Mouse (Mus musculus): Measurements from ENCODE around the gene Ephb4. TPM values are rescaled to one million over a fixed set of nuclear protein-coding genes. Genes with fewer than 3 reads are reported as not detected.

The Ephb4 gene
- polyA plus RNA-seq, 1 experiment: 5.0 TPM

DNA sequence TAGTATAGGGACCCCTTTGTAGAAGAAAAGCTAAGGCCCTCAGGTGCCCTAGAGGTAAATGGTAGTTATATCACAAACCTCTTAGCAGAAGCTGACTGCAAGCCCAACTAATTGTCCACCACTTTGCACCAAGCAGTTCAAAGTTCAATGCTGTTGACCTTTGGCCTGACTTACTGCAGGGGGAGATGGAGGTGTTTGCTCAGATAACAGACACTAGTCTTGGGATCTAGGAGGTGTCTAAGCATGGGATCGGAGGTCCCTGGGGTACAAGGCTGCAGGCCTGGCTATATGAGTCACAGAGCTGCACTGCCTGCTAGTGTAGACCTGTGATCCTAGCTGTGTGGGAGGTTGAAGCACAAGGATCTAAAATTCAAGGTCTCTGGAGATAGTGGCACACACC, 31.3 kb upstream of the Ephb4 start:
- peaks cover 4% of the 10 kb centered on the region for H3K4me1 ChIP-seq (ENCODE audit: control insufficient read depth, insufficient read depth, low read length)
- TF ChIP-seq POLR2A (IDR thresholded peaks at IDR 0.05; ENCODE audit: borderline replicate concordance, insufficient read depth, low read length): no peak
- no peak for TF ChIP-seq CTCF (IDR thresholded peaks at IDR 0.05; ENCODE audit: borderline replicate concordance, insufficient read depth, low read depth, low read length)
- WGBS: 95% methylated on average over 1 of the region's 1 CpGs
- no peaks in the 10 kb centered on the region; the same call in 1 of the 2 replicates for H3K27me3 ChIP-seq (ENCODE audit: control insufficient read depth, insufficient read depth, low read length)
- no peak overlapping the region for H3K27ac ChIP-seq (ENCODE audit: insufficient read depth, low read length)
- no peak for DNase-seq
- no peak overlapping the region for H3K4me3 ChIP-seq (replicated peaks; ENCODE audit: insufficient read depth, low read depth, low read length)

DNA sequence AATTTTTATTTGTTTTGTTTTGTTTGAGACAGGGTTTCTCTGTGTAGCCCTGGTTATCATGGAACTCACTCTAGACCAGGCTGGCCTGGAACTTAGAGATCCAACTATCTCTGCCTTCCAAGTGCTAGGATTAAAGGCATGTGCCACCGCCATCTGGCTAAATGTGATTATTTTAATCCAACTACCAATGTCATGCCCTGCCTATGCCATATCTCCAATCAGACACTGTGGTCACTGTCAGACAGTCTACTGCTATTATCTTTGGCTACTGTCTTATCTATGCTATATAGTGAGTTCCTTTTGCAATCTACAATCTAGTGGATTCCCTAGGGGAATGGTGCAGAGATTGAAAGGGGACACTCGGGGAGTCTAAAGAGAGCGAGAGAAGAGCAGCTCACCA, 28.9 kb upstream of the Ephb4 start:
- H3K27me3 ChIP-seq (ENCODE audit: control insufficient read depth, insufficient read depth, low read length): no peaks in the 10 kb centered on the region; the same call in 1 of the 2 replicates
- DNase-seq: no peak
- TF ChIP-seq POLR2A (IDR thresholded peaks at IDR 0.05; ENCODE audit: borderline replicate concordance, insufficient read depth, low read length) (no peak), CTCF (IDR thresholded peaks at IDR 0.05; ENCODE audit: borderline replicate concordance, insufficient read depth, low read depth, low read length) (no peak)
- WGBS: 89% methylated on average over 3 of the region's 3 CpGs
- no peak overlapping the region for H3K27ac ChIP-seq (ENCODE audit: insufficient read depth, low read length)
- no peak overlapping the region for H3K4me3 ChIP-seq (replicated peaks; ENCODE audit: insufficient read depth, low read depth, low read length)
- peaks cover 4% of the 10 kb centered on the region for H3K4me1 ChIP-seq (ENCODE audit: control insufficient read depth, insufficient read depth, low read length)

DNA sequence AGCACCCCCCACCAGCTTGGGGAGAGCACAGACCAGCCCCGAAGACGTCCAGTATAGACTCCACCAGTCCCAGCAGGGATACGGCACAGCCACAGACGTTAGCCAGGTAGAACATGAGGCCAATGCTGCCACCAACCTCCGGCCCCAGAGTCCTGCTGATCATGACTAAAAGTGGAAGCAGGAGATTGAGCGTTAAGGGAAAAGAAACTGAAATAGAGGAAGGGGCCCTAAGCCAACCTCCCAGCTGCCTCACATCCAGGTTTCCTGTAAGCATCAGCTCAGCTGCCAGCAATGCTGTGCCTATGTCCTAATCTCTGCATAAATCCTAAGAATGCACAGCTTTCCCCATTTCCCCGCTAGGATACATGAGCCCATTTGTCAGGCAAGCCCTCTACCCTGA, 19.0 kb upstream of the Ephb4 start:
- DNase-seq: no peak
- Histone ChIP-seq H3K4me1 (ENCODE audit: control insufficient read depth, insufficient read depth, low read length) (no peaks in the 10 kb centered on the region), H3K27me3 (ENCODE audit: control insufficient read depth, insufficient read depth, low read length) (no peaks in the 10 kb centered on the region), H3K4me3 (replicated peaks; ENCODE audit: insufficient read depth, low read depth, low read length) (no peak overlapping the region), H3K27ac (ENCODE audit: insufficient read depth, low read length) (no peak overlapping the region)
- WGBS: 76% methylated on average over 7 of the region's 7 CpGs
- TF ChIP-seq POLR2A (IDR thresholded peaks at IDR 0.05; ENCODE audit: borderline replicate concordance, insufficient read depth, low read length) (no peak), CTCF (IDR thresholded peaks at IDR 0.05; ENCODE audit: borderline replicate concordance, insufficient read depth, low read depth, low read length) (no peak)

DNA sequence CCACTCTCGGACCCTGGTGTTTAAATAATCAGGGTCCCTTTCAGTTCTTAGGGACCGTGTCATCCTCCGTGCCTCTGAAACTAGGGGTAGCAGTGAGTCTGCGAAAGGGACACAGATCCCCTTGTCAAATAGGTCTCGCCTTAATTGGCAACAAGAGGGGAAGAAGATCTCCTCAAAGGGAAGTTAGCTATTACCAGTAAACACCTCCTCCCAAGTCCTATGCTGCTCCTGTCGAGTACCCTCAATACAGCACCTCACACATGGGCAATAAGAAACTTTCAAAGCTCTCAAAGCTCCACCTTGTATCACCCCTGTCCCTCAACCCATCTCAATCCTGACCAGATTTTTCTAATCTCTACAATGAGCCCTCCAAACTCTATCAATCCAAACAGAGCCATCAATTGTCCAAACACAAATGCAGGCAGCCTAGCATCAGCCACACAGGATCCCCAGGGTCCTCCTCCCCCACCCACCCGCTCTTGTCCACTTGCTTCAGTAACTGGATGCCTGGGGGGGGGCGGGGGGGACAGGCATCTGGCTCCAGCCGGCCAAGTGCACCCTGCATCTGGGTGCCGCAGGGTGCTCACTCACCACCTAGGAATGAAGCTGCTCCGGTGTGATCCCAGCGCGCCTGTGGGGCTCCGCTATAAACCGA, 16.9 kb upstream of the Ephb4 start:
- TF ChIP-seq CTCF (IDR thresholded peaks at IDR 0.05; ENCODE audit: borderline replicate concordance, insufficient read depth, low read depth, low read length) (no peak), POLR2A (IDR thresholded peaks at IDR 0.05; ENCODE audit: borderline replicate concordance, insufficient read depth, low read length) (no peak)
- no peaks in the 10 kb centered on the region for H3K27me3 ChIP-seq (ENCODE audit: control insufficient read depth, insufficient read depth, low read length)
- H3K4me1 ChIP-seq (ENCODE audit: control insufficient read depth, insufficient read depth, low read length): 0 out of 2 replicates have a peak, but pooled peaks cover 3% of the 10 kb centered on the region
- 15% methylated on average over 15 of the region's 15 CpGs for WGBS
- no peak for DNase-seq
- H3K4me3 ChIP-seq (replicated peaks; ENCODE audit: insufficient read depth, low read depth, low read length): peak overlapping the region; percentile 71
- no peak overlapping the region; the same call in 1 of the 2 replicates for H3K27ac ChIP-seq (ENCODE audit: insufficient read depth, low read length)

DNA sequence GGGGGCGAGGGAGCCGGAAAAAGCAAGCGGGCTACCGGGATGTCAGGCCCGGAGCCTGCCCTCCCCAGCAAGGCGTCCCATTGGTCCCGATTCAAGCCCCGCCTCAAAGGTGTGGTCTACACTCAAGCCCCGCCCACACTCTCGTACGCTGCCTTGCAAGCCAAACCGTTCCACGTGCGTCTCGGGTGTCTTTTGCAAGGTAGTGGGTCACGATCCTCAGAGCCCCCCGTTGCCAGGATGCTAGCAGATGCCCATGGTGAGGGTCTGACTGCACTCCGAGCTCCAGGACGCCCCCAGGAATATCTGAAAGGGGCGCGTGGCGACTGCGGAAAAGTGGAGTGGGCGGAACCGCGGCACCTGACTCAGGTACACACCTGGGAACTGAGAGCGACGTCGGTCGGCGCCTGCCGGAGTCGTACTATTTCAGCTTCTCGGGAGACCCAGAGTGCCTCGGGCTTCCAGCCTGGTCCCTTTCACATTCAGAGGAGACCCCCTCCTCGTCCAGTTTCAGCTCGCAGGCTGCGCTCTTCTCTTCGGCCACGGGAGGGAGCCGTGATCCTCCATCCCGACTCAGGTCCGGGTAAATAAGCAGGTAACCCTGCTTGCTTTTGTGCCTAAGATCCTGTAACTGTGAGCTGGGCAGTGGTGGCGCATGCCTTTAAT, 16.3 kb upstream of the Ephb4 start, which contains the start of gene Slc12a9:
TSS of gene Slc12a9 (minus strand) at position 86 of the 663 bp plus-strand sequence.
- Histone ChIP-seq H3K27me3 (ENCODE audit: control insufficient read depth, insufficient read depth, low read length) (no peaks in the 10 kb centered on the region), H3K4me1 (ENCODE audit: control insufficient read depth, insufficient read depth, low read length) (0 out of 2 replicates have a peak, but pooled peaks cover 3% of the 10 kb centered on the region), H3K4me3 (replicated peaks; ENCODE audit: insufficient read depth, low read depth, low read length) (peak within 1 kb of the TSS; percentile 71), H3K27ac (ENCODE audit: insufficient read depth, low read length) (no peak within 1 kb of the TSS; the same call in 1 of the 2 replicates)
- DNase-seq: peak; percentile 90 to 96
- TF ChIP-seq POLR2A (IDR thresholded peaks at IDR 0.05; ENCODE audit: borderline replicate concordance, insufficient read depth, low read length) (peak; percentile 60; the same call in 1 of the 2 replicates), CTCF (IDR thresholded peaks at IDR 0.05; ENCODE audit: borderline replicate concordance, insufficient read depth, low read depth, low read length) (peak; percentile 73)
- WGBS: under 1% methylated on average over 44 of the region's 44 CpGs

DNA sequence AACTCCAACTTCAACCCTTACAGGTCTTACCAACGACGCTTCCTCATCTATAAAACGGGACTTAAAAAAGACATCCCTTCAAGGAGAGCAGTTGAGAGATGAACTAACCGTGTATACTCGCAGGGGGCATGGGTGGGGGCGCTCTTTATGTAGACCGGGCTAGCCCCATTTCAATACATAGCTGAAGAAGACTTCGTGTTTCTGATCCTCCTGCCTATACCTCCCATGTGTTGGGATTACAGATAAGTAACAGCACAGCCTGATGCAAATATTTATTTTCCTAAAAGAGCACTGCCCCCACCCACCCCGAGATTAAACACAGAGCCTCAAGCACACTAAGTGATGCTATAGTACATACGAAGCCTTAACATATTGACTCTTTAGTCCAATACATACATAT, 15.6 kb upstream of the Ephb4 start:
- Histone ChIP-seq H3K4me1 (ENCODE audit: control insufficient read depth, insufficient read depth, low read length) (0 out of 2 replicates have a peak, but pooled peaks cover 3% of the 10 kb centered on the region), H3K27ac (ENCODE audit: insufficient read depth, low read length) (no peak overlapping the region), H3K4me3 (replicated peaks; ENCODE audit: insufficient read depth, low read depth, low read length) (no peak overlapping the region), H3K27me3 (ENCODE audit: control insufficient read depth, insufficient read depth, low read length) (no peaks in the 10 kb centered on the region)
- no peak for TF ChIP-seq POLR2A (IDR thresholded peaks at IDR 0.05; ENCODE audit: borderline replicate concordance, insufficient read depth, low read length)
- no peak for TF ChIP-seq CTCF (IDR thresholded peaks at IDR 0.05; ENCODE audit: borderline replicate concordance, insufficient read depth, low read depth, low read length)
- 38% methylated on average over 10 of the region's 10 CpGs for WGBS
- no peak for DNase-seq

DNA sequence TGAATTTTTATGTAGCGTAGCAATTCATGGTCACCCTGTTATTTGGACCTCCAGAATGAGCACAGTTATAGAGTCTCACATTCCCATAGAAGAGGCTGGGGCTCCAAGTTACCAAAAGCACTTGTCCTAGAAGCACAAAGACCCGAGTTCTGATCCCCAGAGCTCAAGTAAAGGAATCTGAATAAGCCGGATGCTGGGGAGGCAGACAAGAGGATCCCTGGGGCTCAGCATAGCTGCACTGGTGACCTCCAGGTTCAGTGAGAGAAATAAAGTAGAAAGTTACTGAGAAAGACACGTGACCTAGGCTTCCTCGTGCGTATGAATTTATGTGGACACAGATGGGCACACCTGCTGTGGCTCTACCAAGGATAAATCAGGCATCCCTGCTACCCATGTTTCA, 14.8 kb upstream of the Ephb4 start:
- no peaks in the 10 kb centered on the region for H3K27me3 ChIP-seq (ENCODE audit: control insufficient read depth, insufficient read depth, low read length)
- H3K4me1 ChIP-seq (ENCODE audit: control insufficient read depth, insufficient read depth, low read length): 0 out of 2 replicates have a peak, but pooled peaks cover 7% of the 10 kb centered on the region
- 49% methylated on average over 6 of the region's 6 CpGs for WGBS
- TF ChIP-seq POLR2A (IDR thresholded peaks at IDR 0.05; ENCODE audit: borderline replicate concordance, insufficient read depth, low read length) (no peak), CTCF (IDR thresholded peaks at IDR 0.05; ENCODE audit: borderline replicate concordance, insufficient read depth, low read depth, low read length) (no peak)
- H3K4me3 ChIP-seq (replicated peaks; ENCODE audit: insufficient read depth, low read depth, low read length): no peak overlapping the region
- H3K27ac ChIP-seq (ENCODE audit: insufficient read depth, low read length): no peak overlapping the region
- DNase-seq: no peak
